Mouse (Mus musculus) MEL (cell line): ENCODE measurements around the gene Nectin2. TPM values are rescaled to one million over a fixed set of nuclear protein-coding genes. Genes with fewer than 3 reads are reported as not detected.

Experiments
- DNase-seq: peaks from one replicate; pipeline ENCODE4 v3.0.0; 2011; ENCODE audit warnings: low read depth, low spot score
- H3K27ac ChIP-seq: 2 replicates; pipeline ENCODE4 v1.5.1; 2012; ENCODE audit warnings: low read depth, mild to moderate bottlenecking, control low read depth, low read length, moderate library complexity; ENCODE audit not compliant: control insufficient read depth
- H3K27me3 ChIP-seq, 2 experiments: fragments of 150-350 bp in 1 of 2; sonication (generic) in 1 of 2; 2 replicates each; pipeline ENCODE4 v1.6.1; 2012; ENCODE audit warnings: low read length in 2 of 2, mild to moderate bottlenecking in 2 of 2, improper control_type of control experiment in 1 of 2, moderate library complexity in 1 of 2; ENCODE audit not compliant: insufficient read depth in 2 of 2, control insufficient read depth in 1 of 2
- H3K36me3 ChIP-seq, 2 experiments: 2 replicates each; pipeline ENCODE4 v1.6.1; 2012 to 2014; ENCODE audit warnings: low read length in 2 of 2, improper control_type of control experiment in 1 of 2, inconsistent platforms in 1 of 2, mild to moderate bottlenecking in 1 of 2; ENCODE audit not compliant: insufficient read depth in 2 of 2, control insufficient read depth in 1 of 2
- H3K4me1 ChIP-seq, 2 experiments: fragments of 150-350 bp in 1 of 2; sonication (generic) in 1 of 2; 2 replicates each; pipeline ENCODE4 v1.6.1; 2012; ENCODE audit warnings: low read length in 2 of 2, improper control_type of control experiment in 1 of 2, mild to moderate bottlenecking in 1 of 2; ENCODE audit not compliant: insufficient read depth in 2 of 2, control insufficient read depth in 1 of 2
- H3K4me3 ChIP-seq, 2 experiments: fragments of 150-350 bp in 1 of 2; sonication (generic) in 1 of 2; 2 replicates each; pipeline ENCODE4 v1.5.1; 2012; ENCODE audit warnings: low read depth in 2 of 2, low read length in 2 of 2, mild to moderate bottlenecking in 2 of 2, moderate library complexity in 2 of 2, control low read depth in 1 of 2, improper control_type of control experiment in 1 of 2; ENCODE audit not compliant: control insufficient read depth in 1 of 2, insufficient read depth in 1 of 2
- H3K79me2 ChIP-seq: 2 replicates; pipeline ENCODE4 v1.6.1; 2012; ENCODE audit warnings: mild to moderate bottlenecking, low read length, moderate library complexity; ENCODE audit not compliant: control insufficient read depth, poor library complexity, insufficient read depth
- H3K9ac ChIP-seq: 2 replicates; pipeline ENCODE4 v1.6.1; 2012; ENCODE audit warnings: low read depth, mild to moderate bottlenecking, control low read depth, low read length, moderate library complexity; ENCODE audit not compliant: control insufficient read depth, poor library complexity, severe bottlenecking
- H3K9me3 ChIP-seq: fragments of 150-350 bp; sonication (generic); replicated peaks from 2 replicates; pipeline ENCODE4 v1.6.1; 2012; ENCODE audit warnings: mild to moderate bottlenecking, low read length, improper control_type of control experiment, moderate library complexity; ENCODE audit not compliant: insufficient read depth
- CHD2 ChIP-seq: IDR thresholded peaks from 2 replicates; pipeline ENCODE4 v1.6.1; 2011; ENCODE audit warnings: low read length, improper control_type of control experiment
- E2F4 ChIP-seq: IDR thresholded peaks from 2 replicates; pipeline ENCODE4 v1.6.1; 2011; ENCODE audit warnings: low read depth, low read length, improper control_type of control experiment, borderline replicate concordance
- ELF1 ChIP-seq: IDR thresholded peaks from 2 replicates; pipeline ENCODE4 v1.6.1; 2014; ENCODE audit warnings: low read depth, mild to moderate bottlenecking, inconsistent platforms, low read length, improper control_type of control experiment, moderate library complexity
- GATA1 ChIP-seq: IDR thresholded peaks from 2 replicates; pipeline ENCODE4 v1.6.1; 2011; ENCODE audit warnings: low read depth, low read length, improper control_type of control experiment
- JUND ChIP-seq: IDR thresholded peaks from 2 replicates; pipeline ENCODE4 v1.6.1; 2011; ENCODE audit warnings: low read depth, mild to moderate bottlenecking, improper control_type of control experiment, low read length
- MAX ChIP-seq: IDR thresholded peaks from 2 replicates; pipeline ENCODE4 v1.6.1; 2011; ENCODE audit warnings: low read length, improper control_type of control experiment
- MEF2A ChIP-seq: IDR thresholded peaks from 2 replicates; pipeline ENCODE4 v1.6.1; 2014; ENCODE audit warnings: low read depth, mild to moderate bottlenecking, inconsistent platforms, low read length, improper control_type of control experiment; ENCODE audit not compliant: poor library complexity, insufficient replicate concordance, severe bottlenecking; ENCODE audit errors: extremely low read depth
- MXI1 ChIP-seq: IDR thresholded peaks from 2 replicates; pipeline ENCODE4 v1.6.1; 2011; ENCODE audit warnings: mild to moderate bottlenecking, low read depth, low read length, improper control_type of control experiment
- MYB ChIP-seq: IDR thresholded peaks from 2 replicates; pipeline ENCODE4 v1.6.1; 2011; ENCODE audit warnings: mild to moderate bottlenecking, low read depth, low read length, improper control_type of control experiment
- MYC ChIP-seq: IDR thresholded peaks from 2 replicates; pipeline ENCODE4 v1.6.1; 2011; ENCODE audit warnings: low read depth, mild to moderate bottlenecking, low read length, improper control_type of control experiment, moderate library complexity
- NRF1 ChIP-seq: IDR thresholded peaks from 2 replicates; pipeline ENCODE4 v1.6.1; 2014; ENCODE audit warnings: low read depth, mild to moderate bottlenecking, inconsistent platforms, low read length, improper control_type of control experiment, moderate library complexity; ENCODE audit not compliant: poor library complexity, insufficient read depth, severe bottlenecking
- POLR2A ChIP-seq, 2 experiments: IDR thresholded peaks; 2 replicates each; pipeline ENCODE4 v1.6.1; 2011 to 2012; ENCODE audit warnings: low read length in 2 of 2, mild to moderate bottlenecking in 2 of 2, control low read depth in 1 of 2, improper control_type of control experiment in 1 of 2, low read depth in 1 of 2, moderate library complexity in 1 of 2; ENCODE audit not compliant: control insufficient read depth in 1 of 2, insufficient read depth in 1 of 2, poor library complexity in 1 of 2
- RCOR1 ChIP-seq: IDR thresholded peaks from 2 replicates; pipeline ENCODE4 v1.6.1; 2012; ENCODE audit warnings: low read depth, mild to moderate bottlenecking, inconsistent platforms, low read length, improper control_type of control experiment
- SIN3A ChIP-seq: IDR thresholded peaks from 2 replicates; pipeline ENCODE4 v1.6.1; 2012; ENCODE audit warnings: low read length, improper control_type of control experiment, inconsistent platforms
- SMC3 ChIP-seq: IDR thresholded peaks from 2 replicates; pipeline ENCODE4 v1.6.1; 2011; ENCODE audit warnings: low read depth, low read length, improper control_type of control experiment
- TAL1 ChIP-seq: IDR thresholded peaks from 2 replicates; pipeline ENCODE4 v1.6.1; 2012; ENCODE audit warnings: mild to moderate bottlenecking, inconsistent platforms, low read length, moderate library complexity, mixed read lengths
- USF1 ChIP-seq: IDR thresholded peaks from 2 replicates; pipeline ENCODE4 v1.6.1; 2014; ENCODE audit warnings: low read depth, mild to moderate bottlenecking, inconsistent platforms, low read length, improper control_type of control experiment, moderate library complexity
- USF2 ChIP-seq, 2 experiments: IDR thresholded peaks; 2 replicates each; pipeline ENCODE4 v1.6.1; 2011 to 2012; ENCODE audit warnings: improper control_type of control experiment in 2 of 2, low read length in 2 of 2, borderline replicate concordance in 1 of 2, inconsistent platforms in 1 of 2, low read depth in 1 of 2, mild to moderate bottlenecking in 1 of 2; ENCODE audit not compliant: insufficient read depth in 1 of 2
- ZKSCAN1 ChIP-seq: IDR thresholded peaks from 2 replicates; pipeline ENCODE4 v1.6.1; 2012; ENCODE audit warnings: low read depth, mild to moderate bottlenecking, inconsistent platforms, low read length, improper control_type of control experiment, moderate library complexity
- ZNF384 ChIP-seq: IDR thresholded peaks from 2 replicates; pipeline ENCODE4 v1.6.1; 2012; ENCODE audit warnings: low read depth, mild to moderate bottlenecking, inconsistent platforms, low read length, improper control_type of control experiment
- polyA plus RNA-seq, 2 experiments: library from polyadenylated mRNA; stranded (reverse) in 1 of 2; unstranded in 1 of 2; fragments of >175 nt in 1 of 2; fragments of >200 nt in 1 of 2; gene quantifications; 2 replicates each; pipeline versions ENCODE4 v1.2.1 to v1.2.4; 2012; ENCODE audit warnings: low replicate concordance in 2 of 2, low read depth in 1 of 2; ENCODE audit not compliant: insufficient read length in 2 of 2, insufficient read depth in 1 of 2, missing spikeins in 1 of 2
- total RNA-seq: library from RNA; depleted of rRNA; stranded (reverse); fragments of 300-350 nt; gene quantifications from 2 replicates; pipeline ENCODE4 v1.2.3, GENCODE M21; 2012

Gene Nectin2
- total and polyA plus RNA-seq, 3 experiments, result 6.9 to 25.6 TPM; not detected in 1

- no peak overlapping the region for H3K4me3 ChIP-seq
- no peaks in the 10 kb centered on the region for H3K27me3 ChIP-seq
- no peak for DNase-seq
- H3K4me1 ChIP-seq, result no peaks in the 10 kb centered on the region
- H3K36me3 ChIP-seq, result no peaks in the 10 kb centered on the region; a peak in 1 of 4 replicates
- H3K9ac ChIP-seq, result no peak overlapping the region
- H3K9me3 ChIP-seq, result no peaks in the 10 kb centered on the region
- H3K27ac ChIP-seq, result no peak overlapping the region
- H3K79me2 ChIP-seq, result no peaks in the 10 kb centered on the region
- no peak for TF ChIP-seq ZNF384
These were observed 69.6 kb downstream of the Nectin2 start for GRCm38 (mm10) chr7:19680702-19681101.

- Histone ChIP-seq H3K36me3 (no peaks in the 10 kb centered on the region; a peak in 1 of 4 replicates), H3K4me3 (no peak overlapping the region), H3K79me2 (no peaks in the 10 kb centered on the region), H3K4me1 (no peaks in the 10 kb centered on the region), H3K9ac (no peak overlapping the region), H3K27me3 (no peaks in the 10 kb centered on the region), H3K27ac (no peak overlapping the region), H3K9me3 (no peaks in the 10 kb centered on the region)
- DNase-seq, result no peak
- TF ChIP-seq SMC3 (no peak), MEF2A (no peak), GATA1 (no peak), USF2 (IDR thresholded peaks at IDR 0.05; ENCODE audit: borderline replicate concordance in 1 of 2, insufficient read depth in 1 of 2, low read depth in 1 of 2, low read length in 2 of 2) (no peak), POLR2A (IDR thresholded peaks at IDR 0.05; ENCODE audit: control insufficient read depth in 1 of 2, insufficient read depth in 1 of 2, low read depth in 1 of 2, low read length in 2 of 2, poor library complexity in 1 of 2) (no peak), CHD2 (no peak), MYC (no peak), USF1 (no peak), MXI1 (no peak), MYB (no peak), SIN3A (no peak), TAL1 (no peak)
These were observed 71.4 kb downstream of the Nectin2 start for GRCm38 (mm10) chr7:19678901-19679300.

GRCm38 (mm10) chr7:19677872-19678271 lies 72.4 kb downstream of the Nectin2 start, which contains the start of gene Apoc2:
Gene Apoc2 (minus strand): TSS chr7:19677941.
- Histone ChIP-seq H3K27ac (no peak within 1 kb of the TSS), H3K79me2 (no peaks in the 10 kb centered on the region), H3K36me3 (no peaks in the 10 kb centered on the region; a peak in 1 of 4 replicates), H3K4me1 (no peaks in the 10 kb centered on the region; a peak in 1 of 4 replicates), H3K9me3 (no peaks in the 10 kb centered on the region), H3K4me3 (no peak within 1 kb of the TSS), H3K9ac (no peak within 1 kb of the TSS), H3K27me3 (no peaks in the 10 kb centered on the region)
- TF ChIP-seq SMC3 (no peak), ZKSCAN1 (no peak), NRF1 (no peak), ELF1 (no peak), USF1 (no peak), JUND (no peak), E2F4 (no peak), RCOR1 (no peak), USF2 (IDR thresholded peaks at IDR 0.05; ENCODE audit: borderline replicate concordance in 1 of 2, insufficient read depth in 1 of 2, low read depth in 1 of 2, low read length in 2 of 2) (no peak), MAX (no peak), CHD2 (no peak)
- DNase-seq, result no peak
